Comparison of ENCODE assay signal across 15 mouse cellular contexts in genomic region chr15:80683151-80683550, GRCm38 (mm10). TPM values are rescaled to one million over a fixed set of nuclear protein-coding genes. Genes with fewer than 3 reads are reported as not detected.
A peak's percentile ranks its signal among the peaks of the same experiment; 100 is the strongest.
DNase-seq lines count a peak whose midpoint lies in the region; ATAC-seq and TF ChIP-seq lines count a peak whose summit lies in the region.
"Had no signal": no experiment of that assay in that cellular context is flagged by ENCODE, and none has a peak within 500 bp of the region (broad histone marks: within the 10 kb centered on the region; RNA-seq: fewer than 3 reads in every experiment).

No protein-coding gene starts in this region.

- no peak overlapping the region for H3K4me3 ChIP-seq in kidney, adult 2 months (ENCODE audit: insufficient read depth, low read depth, low read length)
- no peak overlapping the region for H3K4me3 ChIP-seq in lung, postnatal 0 days (ENCODE audit: low read depth, low read length)
- H3K4me3 ChIP-seq: limb, embryonic 10.5 days; megakaryocyte, embryonic 14.5 days had no signal

- no peak overlapping the region for H3K9ac ChIP-seq in lung, postnatal 0 days (replicated peaks; ENCODE audit: low read depth)
- H3K9ac ChIP-seq: forebrain, postnatal 0 days; lung, embryonic 14.5 days had no signal

- peak overlapping the region; percentile 26; the same call in 1 of the 2 replicates for H3K27ac ChIP-seq in kidney, adult 2 months (ENCODE audit: insufficient read depth, low read depth, low read length)
- no peak overlapping the region for H3K27ac ChIP-seq in lung, postnatal 0 days (ENCODE audit: low read length)
- H3K27ac ChIP-seq: limb, embryonic 10.5 days had no signal

- 72% methylated on average over 6 of the region's 6 CpGs for WGBS in kidney, adult 2 months
- WGBS in lung, postnatal 0 days: 55% methylated on average over 6 of the region's 6 CpGs

- peaks cover 42% of the 10 kb centered on the region for H3K4me1 ChIP-seq in kidney, adult 2 months (ENCODE audit: control insufficient read depth, insufficient read depth, low read length)
- 0 out of 2 replicates have a peak, but pooled peaks cover 3% of the 10 kb centered on the region for H3K4me1 ChIP-seq in lung, postnatal 0 days (ENCODE audit: insufficient read depth, low read depth, low read length)

- TF ChIP-seq POLR2A in kidney, adult 2 months (IDR thresholded peaks at IDR 0.05; ENCODE audit: low read depth, low read length): no peak

- H3K9me3 ChIP-seq in lung, postnatal 0 days (ENCODE audit: low read length): no peaks in the 10 kb centered on the region
- H3K9me3 ChIP-seq: limb, embryonic 10.5 days; megakaryocyte, embryonic 14.5 days had no signal

- no peaks in the 10 kb centered on the region for H3K27me3 ChIP-seq in kidney, adult 2 months (replicated peaks; ENCODE audit: control insufficient read depth, insufficient read depth, low read length)
- H3K27me3 ChIP-seq in lung, postnatal 0 days (replicated peaks; ENCODE audit: insufficient read depth, low read length): no peaks in the 10 kb centered on the region
- H3K27me3 ChIP-seq: CH12.LX had no signal

- DNase-seq in urinary bladder, postnatal 14 days (ENCODE audit: low spot score): peak; percentile 85
- DNase-seq in urinary bladder, postnatal 10 days (ENCODE audit: low spot score): no peak
- peak; percentile 66 for DNase-seq in kidney, adult 2 months
- DNase-seq in kidney, postnatal 25 days: peak; percentile 44 to 81
- peak; percentile 63 to 73 for DNase-seq in urinary bladder, postnatal 36 days (ENCODE audit: low spot score in 2 of 2)
- DNase-seq in left cerebral cortex, postnatal 14 days (ENCODE audit: low spot score in 2 of 2): no peak
- DNase-seq in lung, postnatal 0 days (ENCODE audit: low spot score): no peak
- DNase-seq: forebrain, postnatal 0 days; gastrocnemius, postnatal 10 days; heart, postnatal 10 days; lung, embryonic 14.5 days had no signal

- ATAC-seq in lung, postnatal 0 days: no peak
- ATAC-seq: activated CD4-positive, CD25-positive, alpha-beta regulatory T cell, adult 4 months had no signal

- no peaks in the 10 kb centered on the region for H3K36me3 ChIP-seq in kidney, adult 2 months (ENCODE audit: control insufficient read depth, insufficient read depth, low read length)
- H3K36me3 ChIP-seq in lung, postnatal 0 days (ENCODE audit: insufficient read depth, low read length): no peaks in the 10 kb centered on the region
- H3K36me3 ChIP-seq: limb, embryonic 10.5 days had no signal

- no peak for TF ChIP-seq CTCF in kidney, adult 2 months (conservative IDR thresholded peaks at IDR 0.05; ENCODE audit: insufficient read depth, insufficient read length, low read depth, low read length)
- TF ChIP-seq CTCF in lung, postnatal 0 days (IDR thresholded peaks at IDR 0.05): no peak

- H3K4me2 ChIP-seq in lung, postnatal 0 days (replicated peaks; ENCODE audit: low read depth, low read length): no peak overlapping the region
- H3K4me2 ChIP-seq: lung, embryonic 14.5 days had no signal

- TF ChIP-seq EP300 in lung, postnatal 0 days (IDR thresholded peaks at IDR 0.05): no peak

- intact Hi-C loops in left cerebral cortex, postnatal 14 days (cut with DNase I): no loop called here

RNA-seq across cellular contexts. Expression of gene Fam83f, which starts 11.5 kb away (rescaled TPM):
- 2.8 and 3.1 TPM in 2 replicates for polyA plus RNA-seq in kidney, adult 2 months (2012; rRNA removed)
- under 1 TPM; 0.37 to 0.53 TPM for total RNA-seq in left cerebral cortex, postnatal 14 days (2021)
- polyA plus RNA-seq in lung, postnatal 0 days (2015; fragmentation: Nextera tagmentation; extraction: Ambion mirVana): 0.73 and 0.80 TPM in 2 replicates
- polyA plus RNA-seq: activated CD4-positive, CD25-positive, alpha-beta regulatory T cell, adult 4 months had no signal

RNA-seq across cellular contexts. Expression of gene Tnrc6b, which starts 28.0 kb away (rescaled TPM):
- 12.1 and 14.2 TPM in 2 replicates for polyA plus RNA-seq in kidney, adult 2 months (2012; rRNA removed)
- total RNA-seq in left cerebral cortex, postnatal 14 days (2021): 100 to 1,000 TPM; 127 to 131 TPM
- polyA plus RNA-seq in lung, postnatal 0 days (2015; fragmentation: Nextera tagmentation; extraction: Ambion mirVana): 10.1 and 11.7 TPM in 2 replicates

Comparison
In these comparisons a context has a peak if more than half of its experiments do, and no peak if none do; other contexts are left out.
1. DNase-seq: peak in urinary bladder, postnatal 14 days (single experiment), kidney, adult 2 months (single experiment), kidney, postnatal 25 days (2 of 2) and urinary bladder, postnatal 36 days (2 of 2); none in urinary bladder, postnatal 10 days (single experiment), left cerebral cortex, postnatal 14 days (0 of 2) and lung, postnatal 0 days (single experiment).